Mouse (Mus musculus): ENCODE results near the gene Eif6. TPM values are rescaled to one million over a fixed set of nuclear protein-coding genes. Genes with fewer than 3 reads are reported as not detected.

Eif6 gene
- polyA plus RNA-seq, 1 experiment from 2014 or later = 200 TPM

Other genes starting within 250 kb of the Eif6 start
- gene Gss, start 234.1 kb downstream of the Eif6 start, polyA plus RNA-seq (2015; fragmentation: Nextera tagmentation; extraction: Ambion mirVana) = 26.7 and 28.3 TPM in 2 replicates
- 2.5 and 4.9 TPM in 2 replicates for gene Myh7b, start 215.7 kb downstream of the Eif6 start, polyA plus RNA-seq (2015; fragmentation: Nextera tagmentation; extraction: Ambion mirVana)
- gene Trpc4ap, start 134.5 kb downstream of the Eif6 start, polyA plus RNA-seq (2015; fragmentation: Nextera tagmentation; extraction: Ambion mirVana) = 124 and 141 TPM in 2 replicates
- 33.7 and 35.5 TPM in 2 replicates for gene Edem2, start 97.5 kb downstream of the Eif6 start, polyA plus RNA-seq (2015; fragmentation: Nextera tagmentation; extraction: Ambion mirVana)
- not detected in 2 replicates for gene Gm17581, start 91.1 kb downstream of the Eif6 start, polyA plus RNA-seq (2015; fragmentation: Nextera tagmentation; extraction: Ambion mirVana)
- 6.1 and 8.4 TPM in 2 replicates for gene Procr, start 75.8 kb downstream of the Eif6 start, polyA plus RNA-seq (2015; fragmentation: Nextera tagmentation; extraction: Ambion mirVana)
- gene Mmp24, start 51.6 kb downstream of the Eif6 start, polyA plus RNA-seq (2015; fragmentation: Nextera tagmentation; extraction: Ambion mirVana) = 0.06 and 0.11 TPM in 2 replicates
- 21.5 and 21.7 TPM in 2 replicates for gene BC029722, start 7.5 kb downstream of the Eif6 start, polyA plus RNA-seq (2015; fragmentation: Nextera tagmentation; extraction: Ambion mirVana)
- 2.4 and 2.5 TPM in 2 replicates for gene Fam83c, start 7.9 kb upstream of the Eif6 start, polyA plus RNA-seq (2015; fragmentation: Nextera tagmentation; extraction: Ambion mirVana)
- 60.8 and 70.9 TPM in 2 replicates for gene Uqcc1, start 103.4 kb upstream of the Eif6 start, polyA plus RNA-seq (2015; fragmentation: Nextera tagmentation; extraction: Ambion mirVana)
- 0.13 and 0.21 TPM in 2 replicates for gene Gm15557, start 113.8 kb upstream of the Eif6 start, polyA plus RNA-seq (2015; fragmentation: Nextera tagmentation; extraction: Ambion mirVana)
- 44.7 and 60.7 TPM in 2 replicates for gene Gdf5, start 118.4 kb upstream of the Eif6 start, polyA plus RNA-seq (2015; fragmentation: Nextera tagmentation; extraction: Ambion mirVana)
- gene Cep250, start 129.5 kb upstream of the Eif6 start, polyA plus RNA-seq (2015; fragmentation: Nextera tagmentation; extraction: Ambion mirVana) = 22.7 and 24.2 TPM in 2 replicates
- gene 6430550D23Rik, start 181.1 kb upstream of the Eif6 start, polyA plus RNA-seq (2015; fragmentation: Nextera tagmentation; extraction: Ambion mirVana) = 1.7 and 1.8 TPM in 2 replicates
- 239 and 246 TPM in 2 replicates for gene Ergic3, start 181.1 kb upstream of the Eif6 start, polyA plus RNA-seq (2015; fragmentation: Nextera tagmentation; extraction: Ambion mirVana)
- not detected in 2 replicates for gene Fer1l4, start 226.0 kb upstream of the Eif6 start, polyA plus RNA-seq (2015; fragmentation: Nextera tagmentation; extraction: Ambion mirVana)
- 2.2 and 2.7 TPM in 2 replicates for gene Spag4, start 238.2 kb upstream of the Eif6 start, polyA plus RNA-seq (2015; fragmentation: Nextera tagmentation; extraction: Ambion mirVana)

All from limb, embryonic 15.5 days (tissue).